Mouse (Mus musculus): ENCODE measurements around the gene Eci1. TPM values are rescaled to one million over a fixed set of nuclear protein-coding genes. Genes with fewer than 3 reads are reported as not detected.
A peak's percentile ranks its signal among the peaks of the same experiment; 100 is the strongest.

The Eci1 gene
- polyA plus RNA-seq, 1 experiment from 2014 or later, result 59.0 TPM

GRCm38 (mm10) chr17:24481027-24481815, 54.8 kb downstream of the Eci1 start:
- Histone ChIP-seq H3K4me2 (ENCODE audit: low read length) (no peak overlapping the region), H3K36me3 (ENCODE audit: control insufficient read depth, insufficient read depth, low read length) (0 out of 2 replicates have a peak, but pooled peaks cover 6% of the 10 kb centered on the region), H3K4me3 (ENCODE audit: low read length) (no peak overlapping the region), H3K9me3 (ENCODE audit: control insufficient read depth, low read length) (no peaks in the 10 kb centered on the region), H3K27ac (ENCODE audit: low read depth, low read length) (no peak overlapping the region), H3K27me3 (replicated peaks; ENCODE audit: control insufficient read depth, insufficient read depth, low read length) (no peaks in the 10 kb centered on the region), H3K9ac (ENCODE audit: low read depth, low read length) (no peak overlapping the region), H3K4me1 (ENCODE audit: control insufficient read depth, insufficient read depth, low read depth, low read length) (peaks cover 20% of the 10 kb centered on the region)
- no peak for ATAC-seq
- WGBS, result 95% methylated on average over 20 of the region's 20 CpGs

- Histone ChIP-seq H3K4me1 (ENCODE audit: control insufficient read depth, insufficient read depth, low read depth, low read length) (peaks cover 17% of the 10 kb centered on the region), H3K4me2 (ENCODE audit: low read length) (no peak overlapping the region), H3K9ac (ENCODE audit: low read depth, low read length) (no peak overlapping the region), H3K36me3 (ENCODE audit: control insufficient read depth, insufficient read depth, low read length) (no peaks in the 10 kb centered on the region), H3K4me3 (ENCODE audit: low read length) (no peak overlapping the region), H3K27ac (ENCODE audit: low read depth, low read length) (no peak overlapping the region), H3K27me3 (replicated peaks; ENCODE audit: control insufficient read depth, insufficient read depth, low read length) (no peaks in the 10 kb centered on the region), H3K9me3 (ENCODE audit: control insufficient read depth, low read length) (no peaks in the 10 kb centered on the region)
- no peak for ATAC-seq
- 67% methylated on average over 3 of the region's 3 CpGs for WGBS
Measured at GRCm38 (mm10) chr17:24483495-24483894, 57.1 kb downstream of the Eci1 start.

GRCm38 (mm10) chr17:24485090-24485860, 58.8 kb downstream of the Eci1 start:
- H3K27ac ChIP-seq (ENCODE audit: low read depth, low read length), result peak overlapping the region; percentile 64
- no peaks in the 10 kb centered on the region for H3K36me3 ChIP-seq (ENCODE audit: control insufficient read depth, insufficient read depth, low read length)
- peak overlapping the region; percentile 50 for H3K9ac ChIP-seq (ENCODE audit: low read depth, low read length)
- 0 out of 2 replicates have a peak, but pooled peaks have one; percentile 8 for ATAC-seq
- WGBS, result 43% methylated on average over 11 of the region's 11 CpGs
- H3K4me1 ChIP-seq (ENCODE audit: control insufficient read depth, insufficient read depth, low read depth, low read length), result peaks cover 19% of the 10 kb centered on the region
- no peak overlapping the region for H3K4me2 ChIP-seq (ENCODE audit: low read length)
- no peaks in the 10 kb centered on the region for H3K9me3 ChIP-seq (ENCODE audit: control insufficient read depth, low read length)
- H3K27me3 ChIP-seq (replicated peaks; ENCODE audit: control insufficient read depth, insufficient read depth, low read length), result no peaks in the 10 kb centered on the region
- H3K4me3 ChIP-seq (ENCODE audit: low read length), result no peak overlapping the region; the same call in 1 of the 2 replicates

GRCm38 (mm10) chr17:24488186-24488661, 61.8 kb downstream of the Eci1 start, which contains the start of gene Caskin1:
Gene Caskin1 (plus strand): TSS chr17:24488601.
- peak; percentile 63 for ATAC-seq
- Histone ChIP-seq H3K9me3 (ENCODE audit: control insufficient read depth, low read length) (no peaks in the 10 kb centered on the region), H3K36me3 (ENCODE audit: control insufficient read depth, insufficient read depth, low read length) (no peaks in the 10 kb centered on the region), H3K4me2 (ENCODE audit: low read length) (peak within 1 kb of the TSS; percentile 83), H3K27me3 (replicated peaks; ENCODE audit: control insufficient read depth, insufficient read depth, low read length) (no peaks in the 10 kb centered on the region), H3K4me1 (ENCODE audit: control insufficient read depth, insufficient read depth, low read depth, low read length) (peaks cover 29% of the 10 kb centered on the region), H3K4me3 (ENCODE audit: low read length) (peak within 1 kb of the TSS; percentile 69), H3K9ac (ENCODE audit: low read depth, low read length) (peak within 1 kb of the TSS; percentile 84), H3K27ac (ENCODE audit: low read depth, low read length) (peak within 1 kb of the TSS; percentile 94)
- under 1% methylated on average over 39 of the region's 45 CpGs for WGBS

- H3K27me3 ChIP-seq (replicated peaks; ENCODE audit: control insufficient read depth, insufficient read depth, low read length), result no peaks in the 10 kb centered on the region
- H3K4me3 ChIP-seq (ENCODE audit: low read length), result peak overlapping the region; percentile 69
- H3K9me3 ChIP-seq (ENCODE audit: control insufficient read depth, low read length), result no peaks in the 10 kb centered on the region
- H3K4me2 ChIP-seq (ENCODE audit: low read length), result peak overlapping the region; percentile 83
- H3K9ac ChIP-seq (ENCODE audit: low read depth, low read length), result peak overlapping the region; percentile 84
- WGBS, result under 1% methylated on average over 48 of the region's 81 CpGs
- no peaks in the 10 kb centered on the region for H3K36me3 ChIP-seq (ENCODE audit: control insufficient read depth, insufficient read depth, low read length)
- ATAC-seq, result peak; percentile 76
- peaks cover 29% of the 10 kb centered on the region for H3K4me1 ChIP-seq (ENCODE audit: control insufficient read depth, insufficient read depth, low read depth, low read length)
- peak overlapping the region; percentile 94 for H3K27ac ChIP-seq (ENCODE audit: low read depth, low read length)
Measured at GRCm38 (mm10) chr17:24488662-24489264, 62.3 kb downstream of the Eci1 start.

Other genes with a start within 250 kb of the Eci1 start
- gene Tbc1d24, start 221.1 kb upstream of the Eci1 start, polyA plus RNA-seq (2015; fragmentation: Nextera tagmentation; extraction: Ambion mirVana), result 26.6 and 29.5 TPM in 2 replicates
- gene Ntn3, start 217.1 kb upstream of the Eci1 start, polyA plus RNA-seq (2015; fragmentation: Nextera tagmentation; extraction: Ambion mirVana), result 4.5 and 4.6 TPM in 2 replicates
- gene Tedc2, start 205.8 kb upstream of the Eci1 start, polyA plus RNA-seq (2015; fragmentation: Nextera tagmentation; extraction: Ambion mirVana), result 8.9 and 10.1 TPM in 2 replicates
- 14.4 and 17.6 TPM in 2 replicates for gene Ccnf, start 175.2 kb upstream of the Eci1 start, polyA plus RNA-seq (2015; fragmentation: Nextera tagmentation; extraction: Ambion mirVana)
- 1.2 TPM in 2 replicates for gene Abca17, start 75.6 kb upstream of the Eci1 start, polyA plus RNA-seq (2015; fragmentation: Nextera tagmentation; extraction: Ambion mirVana)
- 30.1 and 34.5 TPM in 2 replicates for gene Abca3, start 74.7 kb upstream of the Eci1 start, polyA plus RNA-seq (2015; fragmentation: Nextera tagmentation; extraction: Ambion mirVana)
- 304 and 328 TPM in 2 replicates for gene Rnps1, start 12.1 kb upstream of the Eci1 start, polyA plus RNA-seq (2015; fragmentation: Nextera tagmentation; extraction: Ambion mirVana)
- 6.1 and 9.4 TPM in 2 replicates for gene Dnase1l2, start 16.5 kb downstream of the Eci1 start, polyA plus RNA-seq (2015; fragmentation: Nextera tagmentation; extraction: Ambion mirVana)
- gene E4f1, start 43.7 kb downstream of the Eci1 start, polyA plus RNA-seq (2015; fragmentation: Nextera tagmentation; extraction: Ambion mirVana), result 42.3 and 43.5 TPM in 2 replicates
- 83.9 and 85.4 TPM in 2 replicates for gene Pgp, start 43.8 kb downstream of the Eci1 start, polyA plus RNA-seq (2015; fragmentation: Nextera tagmentation; extraction: Ambion mirVana)
- gene Bricd5, start 47.2 kb downstream of the Eci1 start, polyA plus RNA-seq (2015; fragmentation: Nextera tagmentation; extraction: Ambion mirVana), result 0.65 and 1.2 TPM in 2 replicates
- gene Mlst8, start 52.4 kb downstream of the Eci1 start, polyA plus RNA-seq (2015; fragmentation: Nextera tagmentation; extraction: Ambion mirVana), result 36.2 and 39.3 TPM in 2 replicates
- 43.6 and 44.6 TPM in 2 replicates for gene Caskin1, start 62.0 kb downstream of the Eci1 start, polyA plus RNA-seq (2015; fragmentation: Nextera tagmentation; extraction: Ambion mirVana)
- gene Traf7, start 101.3 kb downstream of the Eci1 start, polyA plus RNA-seq (2015; fragmentation: Nextera tagmentation; extraction: Ambion mirVana), result 85.9 and 94.2 TPM in 2 replicates
- gene Rab26, start 107.6 kb downstream of the Eci1 start, polyA plus RNA-seq (2015; fragmentation: Nextera tagmentation; extraction: Ambion mirVana), result 10.9 and 13.0 TPM in 2 replicates
- gene Pkd1, start 123.2 kb downstream of the Eci1 start, polyA plus RNA-seq (2015; fragmentation: Nextera tagmentation; extraction: Ambion mirVana), result 26.8 and 29.9 TPM in 2 replicates
- 65.8 and 80.9 TPM in 2 replicates for gene Tsc2, start 206.0 kb downstream of the Eci1 start, polyA plus RNA-seq (2015; fragmentation: Nextera tagmentation; extraction: Ambion mirVana)
- 9.6 and 9.9 TPM in 2 replicates for gene Nthl1, start 206.0 kb downstream of the Eci1 start, polyA plus RNA-seq (2015; fragmentation: Nextera tagmentation; extraction: Ambion mirVana)
- gene Slc9a3r2, start 223.7 kb downstream of the Eci1 start, polyA plus RNA-seq (2015; fragmentation: Nextera tagmentation; extraction: Ambion mirVana), result 60.8 TPM in 2 replicates
- gene Npw, start 231.8 kb downstream of the Eci1 start, polyA plus RNA-seq (2015; fragmentation: Nextera tagmentation; extraction: Ambion mirVana), result 0.54 and 0.75 TPM in 2 replicates
- gene Zfp598, start 243.0 kb downstream of the Eci1 start, polyA plus RNA-seq (2015; fragmentation: Nextera tagmentation; extraction: Ambion mirVana), result 10.8 and 18.7 TPM in 2 replicates

All from hindbrain, embryonic 16.5 days (tissue).